Mouse (Mus musculus) megakaryocyte, embryonic 14.5 days (primary cell): Measurements from ENCODE around the gene Srsf4.

Source experiments
- FLI1 ChIP-seq: IDR thresholded peaks from 2 replicates; pipeline ENCODE4 v1.6.1; 2012; ENCODE audit warnings: low read length, inconsistent platforms, mixed read lengths
- GATA1 ChIP-seq: IDR thresholded peaks from 3 replicates; pipeline ENCODE4 v1.6.1; 2012; ENCODE audit warnings: mixed read lengths, low read length, inconsistent platforms, borderline replicate concordance

GRCm38 (mm10) chr4:131950657-131951056 lies 77.2 kb downstream of the Srsf4 start:
- no peak for TF ChIP-seq GATA1
- no peak for TF ChIP-seq FLI1
